Mouse (Mus musculus): ENCODE results near the gene Pank3. TPM values are rescaled to one million over a fixed set of nuclear protein-coding genes. Genes with fewer than 3 reads are reported as not detected.
A peak's percentile ranks its signal among the peaks of the same experiment; 100 is the strongest.
"Not testable (repeated sequence)": the region's sequence is repeated elsewhere in the genome, so short reads cannot be mapped to it uniquely, and the experiment has no call there.

Pank3 gene
- total RNA-seq, 2 experiments from 2014 or later, result 19.7 to 22.8 TPM

- no peak for DNase-seq
These were observed 7.2 kb downstream of the Pank3 start for GRCm38 (mm10) chr11:35776452-35776851.

GRCm38 (mm10) chr11:35780336-35780735 is 11.1 kb downstream of the Pank3 start:
- DNase-seq, result no peak

- no peak for DNase-seq
These were observed 13.2 kb downstream of the Pank3 start for GRCm38 (mm10) chr11:35782444-35782843.

- DNase-seq, result no peak
These were observed 13.8 kb downstream of the Pank3 start for GRCm38 (mm10) chr11:35783038-35783437.

GRCm38 (mm10) chr11:35784002-35784401 is 14.7 kb downstream of the Pank3 start:
- no peak for DNase-seq

GRCm38 (mm10) chr11:35784537-35784936 is 15.3 kb downstream of the Pank3 start:
- DNase-seq, result no peak

- no peak for DNase-seq
These were observed 19.2 kb downstream of the Pank3 start for GRCm38 (mm10) chr11:35788443-35788842.

GRCm38 (mm10) chr11:35792800-35793199 is 23.5 kb downstream of the Pank3 start:
- not testable (repeated sequence) for DNase-seq

GRCm38 (mm10) chr11:35797751-35798494 is 28.6 kb downstream of the Pank3 start:
- no peak for DNase-seq

- DNase-seq, result no peak
These were observed 29.2 kb downstream of the Pank3 start for GRCm38 (mm10) chr11:35798495-35798820.

GRCm38 (mm10) chr11:35798874-35799273 is 29.6 kb downstream of the Pank3 start, which contains the start of gene Fbll1:
Gene Fbll1, minus strand, starts transcription at chr11:35798884.
- DNase-seq, result no peak

GRCm38 (mm10) chr11:35801332-35801731 is 32.0 kb downstream of the Pank3 start:
- DNase-seq, result no peak

- no peak for DNase-seq
These were observed 42.2 kb downstream of the Pank3 start for GRCm38 (mm10) chr11:35811458-35811857.

- no peak for DNase-seq
These were observed 47.0 kb downstream of the Pank3 start for GRCm38 (mm10) chr11:35816316-35816715.

GRCm38 (mm10) chr11:35827714-35828113 is 58.4 kb downstream of the Pank3 start:
- no peak for DNase-seq

- DNase-seq, result no peak
These were observed 62.9 kb downstream of the Pank3 start for GRCm38 (mm10) chr11:35832139-35832538.

- DNase-seq, result no peak
These were observed 64.0 kb downstream of the Pank3 start for GRCm38 (mm10) chr11:35833270-35833669.

GRCm38 (mm10) chr11:35834022-35834760 is 64.9 kb downstream of the Pank3 start, which contains the start of gene Rars:
Gene Rars, minus strand, starts transcription at chr11:35834506.
- peak; percentile 88 for DNase-seq

GRCm38 (mm10) chr11:35837156-35838126 is 68.2 kb downstream of the Pank3 start:
- no peak for DNase-seq

- DNase-seq, result peak; percentile 88
These were observed 69.4 kb downstream of the Pank3 start for GRCm38 (mm10) chr11:35838345-35839338.

GRCm38 (mm10) chr11:35840282-35840681 is 71.0 kb downstream of the Pank3 start:
- no peak for DNase-seq

All from gastrocnemius, postnatal 25 days (tissue).